Mouse (Mus musculus) intestine, embryonic 15.5 days (tissue): ENCODE data around the gene Dnttip2. TPM values are rescaled to one million over a fixed set of nuclear protein-coding genes. Genes with fewer than 3 reads are reported as not detected.

Source experiments
- ATAC-seq: fragments of 200-750 bp; cut with Nextera tagmentation; 2 replicates; pipeline ENCODE4 v1.8.0; 2017; ENCODE audit warnings: moderate TSS enrichment, moderate library complexity
- H3K27ac ChIP-seq: fragments of 300-500 bp; sonication (generic); 2 replicates; pipeline ENCODE4 v1.5.1; 2015; ENCODE audit warnings: mild to moderate bottlenecking, inconsistent platforms
- H3K27me3 ChIP-seq: fragments of 300-500 bp; sonication (generic); replicated peaks from 2 replicates; pipeline ENCODE4 v1.6.1; 2015; ENCODE audit warnings: inconsistent platforms
- H3K36me3 ChIP-seq: fragments of 300-500 bp; sonication (generic); 2 replicates; pipeline ENCODE4 v1.6.1; 2015; ENCODE audit warnings: inconsistent platforms
- H3K4me1 ChIP-seq: fragments of 300-500 bp; sonication (generic); replicated peaks from 2 replicates; pipeline ENCODE4 v1.6.1; 2015; ENCODE audit warnings: inconsistent platforms
- H3K4me2 ChIP-seq: fragments of 300-500 bp; sonication (generic); replicated peaks from 2 replicates; pipeline ENCODE4 v1.6.1; 2015; ENCODE audit warnings: mild to moderate bottlenecking, inconsistent platforms
- H3K4me3 ChIP-seq: fragments of 300-500 bp; sonication (generic); replicated peaks from 2 replicates; pipeline ENCODE4 v1.5.1; 2015; ENCODE audit warnings: inconsistent platforms
- H3K9ac ChIP-seq: fragments of 300-500 bp; sonication (generic); 2 replicates; pipeline ENCODE4 v1.6.1; 2015; ENCODE audit warnings: inconsistent platforms
- H3K9me3 ChIP-seq: fragments of 300-500 bp; sonication (generic); 2 replicates; pipeline ENCODE4 v1.6.1; 2016; ENCODE audit warnings: inconsistent platforms
- WGBS: fragments of 180-500 bp; shearing (Covaris S2); methylation state at CpG from one replicate; pipeline ENCODE4 v1.1.7; 2015; 5-methylcytosine and 5-hydroxymethylcytosine counted together
- polyA plus RNA-seq: library from polyadenylated mRNA; unstranded; fragments of >200 nt; fragmentation: Nextera tagmentation; extraction: Ambion mirVana; gene quantifications from 2 replicates; pipeline ENCODE4 v1.2.1, GENCODE M21; 2015

The Dnttip2 gene
- polyA plus RNA-seq, 1 experiment from 2014 or later: 77.4 TPM

DNA sequence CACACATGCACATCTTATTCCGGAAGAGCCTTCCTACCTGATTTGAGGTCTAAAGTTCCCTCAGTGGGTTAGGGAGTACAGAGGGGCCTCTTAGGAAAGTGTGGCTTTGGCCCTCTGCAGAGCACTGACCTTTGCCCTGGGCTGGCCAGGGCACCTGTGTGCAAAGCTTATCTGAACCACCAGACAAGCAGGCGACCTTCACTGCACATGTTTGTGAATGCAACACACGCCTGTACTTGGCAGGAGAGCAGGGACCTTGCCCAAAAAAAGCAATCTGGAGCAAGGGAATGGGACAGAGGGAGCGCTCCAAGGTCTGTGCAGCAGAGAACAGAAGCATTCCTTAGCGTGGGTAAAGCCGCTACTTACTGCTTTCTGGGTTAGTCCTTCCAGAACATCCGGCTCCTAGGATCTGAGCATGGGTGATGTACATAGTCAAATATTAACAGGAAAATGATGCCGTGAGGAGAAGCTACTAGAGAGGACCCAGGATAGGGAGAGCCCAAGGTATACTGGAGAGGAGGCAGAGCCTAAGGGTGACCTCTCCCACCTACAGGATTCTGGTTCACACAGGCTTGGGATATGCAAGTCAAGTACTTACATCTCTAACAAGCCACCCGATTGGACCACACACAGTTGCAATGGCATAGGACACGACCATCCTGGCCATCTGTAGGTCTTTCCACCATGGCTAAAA lies 38.9 kb downstream of the Dnttip2 start:
- Histone ChIP-seq H3K9me3 (no peaks in the 10 kb centered on the region), H3K4me2 (peak overlapping the region; percentile 39), H3K4me1 (peaks cover 12% of the 10 kb centered on the region), H3K27ac (peak overlapping the region; percentile 76), H3K9ac (no peak overlapping the region), H3K36me3 (no peaks in the 10 kb centered on the region), H3K4me3 (no peak overlapping the region), H3K27me3 (no peaks in the 10 kb centered on the region)
- peak; percentile 91 for ATAC-seq
- WGBS: 49% methylated on average over 10 of the region's 10 CpGs

DNA sequence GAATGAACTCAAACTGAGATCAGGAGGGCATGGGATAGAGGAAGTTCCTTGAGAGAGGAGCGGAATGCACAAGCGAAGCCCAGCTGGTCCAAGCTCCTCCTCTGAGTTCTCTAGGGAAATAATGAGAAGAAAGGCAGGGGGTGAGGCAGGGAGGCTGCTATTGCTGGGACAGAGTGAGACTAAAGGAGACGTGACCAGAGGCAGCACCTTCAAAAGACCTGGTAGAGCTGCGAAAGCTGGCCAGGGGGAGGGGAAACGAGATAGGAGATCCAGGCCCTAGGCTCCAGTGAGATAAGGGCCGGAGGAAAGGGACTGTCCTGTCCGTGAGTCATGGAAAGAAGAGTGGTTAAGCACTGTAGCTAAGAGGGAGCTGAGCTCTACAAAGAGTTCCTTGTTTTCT lies 39.7 kb downstream of the Dnttip2 start:
- Histone ChIP-seq H3K36me3 (no peaks in the 10 kb centered on the region), H3K9me3 (no peaks in the 10 kb centered on the region), H3K4me2 (peak overlapping the region; percentile 9; the same call in 1 of the 2 replicates), H3K9ac (no peak overlapping the region), H3K4me3 (no peak overlapping the region), H3K4me1 (peaks cover 12% of the 10 kb centered on the region), H3K27me3 (no peaks in the 10 kb centered on the region), H3K27ac (peak overlapping the region; percentile 76)
- ATAC-seq: peak; percentile 39
- WGBS: 47% methylated on average over 7 of the region's 7 CpGs

DNA sequence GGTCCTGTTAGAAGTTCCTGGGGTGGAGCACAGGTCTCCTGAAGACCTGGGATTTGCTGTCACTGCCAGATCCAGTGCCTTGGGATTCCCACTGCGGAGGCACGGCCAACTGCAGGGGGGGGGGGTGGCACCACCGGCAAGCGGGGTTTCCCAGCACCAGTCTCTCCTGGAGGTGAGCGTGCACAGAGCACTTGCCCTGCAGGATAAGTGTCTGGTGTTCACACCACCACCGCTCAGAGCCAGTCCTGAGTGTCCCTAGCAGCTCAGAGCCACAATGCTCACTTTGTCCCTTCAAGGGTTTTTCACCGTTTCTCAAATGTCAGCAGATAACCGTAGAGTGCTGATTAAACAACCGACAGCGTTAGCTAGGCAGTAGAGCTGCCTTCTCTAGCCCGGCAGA lies 42.4 kb downstream of the Dnttip2 start:
- ATAC-seq: no peak
- Histone ChIP-seq H3K9me3 (no peaks in the 10 kb centered on the region), H3K4me2 (peak overlapping the region; percentile 41), H3K4me1 (peaks cover 12% of the 10 kb centered on the region), H3K9ac (no peak overlapping the region), H3K27ac (no peak overlapping the region), H3K27me3 (no peaks in the 10 kb centered on the region), H3K36me3 (no peaks in the 10 kb centered on the region), H3K4me3 (no peak overlapping the region)
- WGBS: 18% methylated on average over 11 of the region's 11 CpGs

DNA sequence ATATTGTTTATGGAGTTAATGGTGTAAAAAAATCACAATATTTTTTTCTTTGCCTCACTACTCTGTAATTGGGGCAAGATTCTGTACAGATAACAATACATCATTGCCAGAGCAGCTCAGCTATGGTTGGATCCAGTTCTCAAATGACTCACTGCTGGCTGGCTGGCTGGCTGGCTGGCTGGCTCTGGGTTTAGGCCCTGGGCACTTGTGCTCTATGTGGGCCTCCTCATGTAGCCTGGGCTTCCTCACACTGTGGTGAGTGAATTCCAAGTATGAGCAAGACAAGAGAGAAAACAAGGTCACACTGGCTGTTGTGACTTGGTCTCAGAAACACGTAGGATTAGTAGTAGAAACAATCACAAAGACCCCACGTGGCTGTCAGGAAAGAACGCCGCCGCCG lies 43.2 kb downstream of the Dnttip2 start:
- Histone ChIP-seq H3K9me3 (no peaks in the 10 kb centered on the region), H3K4me3 (no peak overlapping the region), H3K9ac (no peak overlapping the region), H3K4me1 (peaks cover 12% of the 10 kb centered on the region), H3K36me3 (no peaks in the 10 kb centered on the region), H3K27ac (no peak overlapping the region), H3K27me3 (no peaks in the 10 kb centered on the region), H3K4me2 (no peak overlapping the region)
- 91% methylated on average over 6 of the region's 6 CpGs for WGBS
- ATAC-seq: no peak

DNA sequence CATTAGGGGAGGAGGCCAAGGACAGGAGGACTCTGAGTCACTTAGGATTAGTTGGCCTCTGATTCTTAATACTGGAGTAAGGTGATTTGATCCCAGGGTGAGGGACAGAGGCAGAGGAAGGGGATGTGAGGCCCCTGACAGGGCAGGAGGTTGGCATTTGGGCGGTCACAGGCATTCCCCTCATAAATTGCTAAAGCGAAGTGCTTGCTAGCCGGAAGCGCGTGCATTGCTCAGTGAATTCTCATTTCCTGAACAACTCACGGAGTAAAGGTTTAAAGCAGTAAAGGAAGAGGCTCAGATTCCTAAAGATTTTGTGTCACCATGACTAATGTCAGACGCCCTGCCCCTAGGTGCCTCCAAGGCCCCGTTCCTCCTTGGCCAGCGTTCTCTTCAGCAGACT lies 48.0 kb downstream of the Dnttip2 start:
- H3K4me3 ChIP-seq: no peak overlapping the region
- H3K36me3 ChIP-seq: no peaks in the 10 kb centered on the region
- no peaks in the 10 kb centered on the region; the same call in 1 of the 2 replicates for H3K4me1 ChIP-seq
- 42% methylated on average over 9 of the region's 9 CpGs for WGBS
- H3K9ac ChIP-seq: no peak overlapping the region
- peak; percentile 40; the same call in 1 of the 2 replicates for ATAC-seq
- H3K4me2 ChIP-seq: no peak overlapping the region
- H3K27ac ChIP-seq: no peak overlapping the region
- no peaks in the 10 kb centered on the region for H3K27me3 ChIP-seq
- H3K9me3 ChIP-seq: no peaks in the 10 kb centered on the region

DNA sequence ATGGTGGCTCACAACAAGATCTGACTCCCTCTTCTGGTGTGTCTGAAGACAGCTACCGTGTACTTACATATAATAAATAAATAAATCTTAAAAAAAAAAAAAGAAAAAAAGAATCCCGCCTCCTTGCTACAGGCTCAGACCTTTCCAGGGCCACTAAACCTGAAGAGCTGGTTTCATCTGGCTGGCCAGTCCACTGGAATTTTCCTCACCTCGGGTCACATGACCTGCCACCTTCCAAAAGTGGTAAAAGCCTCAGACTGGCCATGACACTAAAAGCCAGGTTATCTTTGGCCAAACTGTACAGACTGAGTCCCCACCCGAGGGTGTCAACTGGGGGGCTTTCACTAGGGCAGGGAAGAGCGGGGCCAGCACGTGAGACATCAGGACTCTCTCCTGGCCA lies 49.7 kb downstream of the Dnttip2 start:
- ATAC-seq: no peak
- Histone ChIP-seq H3K9me3 (no peaks in the 10 kb centered on the region), H3K27ac (no peak overlapping the region), H3K36me3 (no peaks in the 10 kb centered on the region), H3K27me3 (no peaks in the 10 kb centered on the region), H3K4me2 (no peak overlapping the region), H3K4me1 (no peaks in the 10 kb centered on the region; the same call in 1 of the 2 replicates), H3K4me3 (no peak overlapping the region), H3K9ac (no peak overlapping the region)
- 79% methylated on average over 6 of the region's 6 CpGs for WGBS

DNA sequence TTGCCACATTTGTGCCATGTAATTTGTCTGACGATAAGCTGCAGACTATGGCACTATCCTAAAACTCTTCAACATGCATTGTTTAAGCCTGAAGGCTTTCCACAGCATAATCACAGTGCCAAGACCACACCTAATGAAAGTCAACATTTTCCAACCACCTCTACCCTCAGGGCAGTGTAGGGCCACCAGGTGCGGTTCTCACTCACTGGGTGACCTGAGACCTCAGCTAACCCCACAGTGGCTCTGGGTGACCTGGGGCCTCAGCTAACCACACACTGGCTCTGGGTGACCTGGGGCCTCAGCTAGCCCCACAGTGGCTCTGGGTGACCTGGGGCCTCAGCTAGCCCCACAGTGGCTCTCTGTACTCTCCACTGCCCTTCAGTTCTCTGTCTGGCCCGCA lies 50.3 kb downstream of the Dnttip2 start:
- Histone ChIP-seq H3K4me2 (no peak overlapping the region), H3K9ac (no peak overlapping the region), H3K27me3 (no peaks in the 10 kb centered on the region), H3K4me1 (no peaks in the 10 kb centered on the region; the same call in 1 of the 2 replicates), H3K9me3 (no peaks in the 10 kb centered on the region), H3K36me3 (no peaks in the 10 kb centered on the region), H3K4me3 (no peak overlapping the region), H3K27ac (no peak overlapping the region)
- 0 out of 2 replicates have a peak, but pooled peaks have one; percentile 28 for ATAC-seq
- WGBS: 89% methylated on average over 3 of the region's 3 CpGs

DNA sequence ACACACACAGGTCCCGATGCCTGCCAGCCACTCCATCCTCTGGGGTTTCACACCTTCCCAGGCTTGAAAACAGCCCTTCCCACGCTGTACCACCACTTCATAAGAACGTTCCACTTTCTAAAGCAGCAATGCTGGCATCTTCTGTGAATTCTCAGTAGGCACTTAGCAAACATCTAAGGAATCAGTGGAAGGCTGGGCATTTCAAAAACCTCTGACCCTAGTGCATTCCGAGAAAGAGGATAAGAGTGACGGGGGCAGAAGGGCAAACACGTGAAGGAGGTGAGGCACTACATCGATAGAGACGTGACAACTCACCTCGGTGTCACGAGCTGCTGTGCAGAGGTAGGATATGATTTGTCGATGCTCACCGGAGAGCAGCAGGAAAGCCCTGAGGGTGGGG lies 56.3 kb downstream of the Dnttip2 start:
- Histone ChIP-seq H3K4me2 (no peak overlapping the region), H3K36me3 (no peaks in the 10 kb centered on the region), H3K4me1 (peaks cover 7% of the 10 kb centered on the region; the same call in 1 of the 2 replicates), H3K27ac (no peak overlapping the region), H3K4me3 (no peak overlapping the region), H3K9ac (no peak overlapping the region), H3K27me3 (no peaks in the 10 kb centered on the region), H3K9me3 (no peaks in the 10 kb centered on the region)
- 54% methylated on average over 12 of the region's 12 CpGs for WGBS
- peak; percentile 70; the same call in 1 of the 2 replicates for ATAC-seq

DNA sequence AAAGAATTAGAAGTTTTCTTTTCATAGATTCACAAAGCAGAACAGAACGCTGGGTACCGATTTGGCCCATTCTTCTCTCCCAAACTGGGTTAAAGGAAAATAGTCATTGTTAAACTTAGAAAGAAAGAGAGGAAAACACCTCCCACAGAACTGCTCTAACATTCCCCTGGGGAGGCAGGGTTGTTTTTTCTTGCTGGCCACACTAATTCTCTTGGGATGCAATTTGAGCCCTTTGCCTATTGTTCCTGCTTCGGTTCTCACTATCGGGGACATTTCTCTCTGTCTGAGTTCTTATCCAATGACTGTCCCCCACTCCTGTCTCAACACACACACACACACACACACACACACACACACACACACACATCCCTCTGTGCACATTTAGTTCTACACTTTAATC lies 59.3 kb downstream of the Dnttip2 start:
- Histone ChIP-seq H3K27ac (no peak overlapping the region), H3K9me3 (no peaks in the 10 kb centered on the region), H3K4me1 (peaks cover 7% of the 10 kb centered on the region; the same call in 1 of the 2 replicates), H3K4me2 (no peak overlapping the region), H3K27me3 (no peaks in the 10 kb centered on the region), H3K4me3 (no peak overlapping the region), H3K36me3 (no peaks in the 10 kb centered on the region), H3K9ac (no peak overlapping the region)
- 56% methylated on average over 4 of the region's 4 CpGs for WGBS
- ATAC-seq: no peak

DNA sequence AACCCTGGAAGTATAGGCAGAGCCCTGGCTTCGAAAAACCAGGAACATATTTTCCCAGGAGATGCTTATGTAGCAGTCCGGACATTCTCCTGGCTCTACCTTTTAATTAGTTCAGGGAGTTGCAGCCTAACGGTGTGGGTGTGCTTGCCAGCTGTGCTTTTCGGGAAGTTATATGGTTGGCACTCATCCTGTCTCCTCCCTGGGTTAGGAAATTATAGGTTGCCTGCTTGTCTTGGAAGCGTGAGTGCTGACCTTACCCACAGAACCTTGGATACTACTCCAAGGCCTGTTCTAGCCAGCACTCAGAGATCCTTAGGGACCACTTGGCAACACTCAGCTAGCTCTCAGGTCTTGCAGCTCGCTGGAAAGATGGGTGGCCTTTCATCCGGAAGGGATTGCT lies 59.7 kb downstream of the Dnttip2 start:
- no peaks in the 10 kb centered on the region for H3K9me3 ChIP-seq
- 55% methylated on average over 7 of the region's 7 CpGs for WGBS
- ATAC-seq: no peak
- H3K27ac ChIP-seq: no peak overlapping the region
- no peaks in the 10 kb centered on the region for H3K36me3 ChIP-seq
- H3K9ac ChIP-seq: no peak overlapping the region
- H3K4me3 ChIP-seq: no peak overlapping the region
- peaks cover 7% of the 10 kb centered on the region; the same call in 1 of the 2 replicates for H3K4me1 ChIP-seq
- H3K4me2 ChIP-seq: no peak overlapping the region
- H3K27me3 ChIP-seq: no peaks in the 10 kb centered on the region

DNA sequence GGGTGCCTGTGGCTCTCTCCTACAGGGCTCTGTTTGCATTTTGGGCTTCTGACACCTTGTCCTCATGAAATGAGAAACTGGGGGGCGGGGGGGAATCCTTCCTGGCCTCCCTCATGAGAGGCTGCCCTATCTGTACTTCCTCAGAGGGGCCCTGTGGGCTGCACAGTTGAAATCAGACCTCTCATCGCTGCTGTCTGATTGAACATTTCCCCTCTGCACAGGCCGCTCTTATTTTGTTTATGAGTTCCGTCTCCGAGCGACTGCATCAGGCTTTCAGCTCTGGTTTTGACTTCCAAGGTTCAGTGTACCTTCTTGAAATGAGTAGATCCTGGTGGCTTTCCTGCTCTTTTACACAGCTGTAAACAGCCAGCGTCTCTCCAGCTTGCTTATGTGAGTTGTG lies 60.2 kb downstream of the Dnttip2 start:
- no peaks in the 10 kb centered on the region for H3K9me3 ChIP-seq
- H3K27me3 ChIP-seq: no peaks in the 10 kb centered on the region
- no peak for ATAC-seq
- no peak overlapping the region for H3K27ac ChIP-seq
- H3K4me3 ChIP-seq: no peak overlapping the region
- H3K36me3 ChIP-seq: no peaks in the 10 kb centered on the region
- H3K4me2 ChIP-seq: no peak overlapping the region
- H3K4me1 ChIP-seq: peaks cover 7% of the 10 kb centered on the region; the same call in 1 of the 2 replicates
- H3K9ac ChIP-seq: no peak overlapping the region
- WGBS: 45% methylated on average over 7 of the region's 7 CpGs
